Mouse (Mus musculus): ENCODE results near the gene Pstpip1. TPM values are rescaled to one million over a fixed set of nuclear protein-coding genes. Genes with fewer than 3 reads are reported as not detected.
A peak's percentile ranks its signal among the peaks of the same experiment; 100 is the strongest.

Pstpip1 gene
- polyA plus RNA-seq, 1 experiment from 2014 or later: 1.0 TPM

DNA sequence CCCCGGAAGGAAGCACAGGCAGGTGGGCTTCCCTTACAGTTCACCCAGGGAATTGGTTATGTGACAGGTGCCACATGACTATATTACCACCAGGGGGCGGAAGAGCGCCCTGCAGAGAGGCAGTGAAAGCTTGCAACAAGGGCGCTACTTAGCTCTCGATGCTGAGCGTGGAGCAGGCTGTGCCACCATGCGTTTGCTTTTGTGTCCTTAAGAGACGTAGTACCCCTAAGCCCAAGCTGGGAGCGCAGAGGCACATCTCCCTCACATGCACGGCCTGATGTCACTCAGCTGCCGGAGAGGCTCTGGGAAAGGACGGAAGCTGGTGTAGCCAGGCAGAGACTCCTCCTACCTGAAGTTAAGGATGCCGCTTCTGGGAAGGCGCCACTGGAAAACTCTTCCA, 28.8 kb downstream of the Pstpip1 start:
- H3K27ac ChIP-seq (replicated peaks; ENCODE audit: low read depth, low read length): no peak overlapping the region

GRCm38 (mm10) chr9:56119651-56120050, 29.9 kb downstream of the Pstpip1 start:
- Histone ChIP-seq H3K27me3 (ENCODE audit: control insufficient read depth, insufficient read depth, low read length) (no peaks in the 10 kb centered on the region), H3K9ac (replicated peaks; ENCODE audit: low read length) (no peak overlapping the region), H3K9me3 (ENCODE audit: control insufficient read depth, low read length) (no peaks in the 10 kb centered on the region), H3K4me3 (replicated peaks; ENCODE audit: low read depth, low read length) (no peak overlapping the region), H3K4me2 (ENCODE audit: low read length) (no peak overlapping the region), H3K36me3 (ENCODE audit: control insufficient read depth, insufficient read depth, low read length) (no peaks in the 10 kb centered on the region), H3K4me1 (ENCODE audit: control insufficient read depth, insufficient read depth, low read length) (peaks cover 7% of the 10 kb centered on the region; the same call in 1 of the 2 replicates), H3K27ac (replicated peaks; ENCODE audit: low read depth, low read length) (no peak overlapping the region)
- 86% methylated on average over 2 of the region's 2 CpGs for WGBS
- ATAC-seq (ENCODE audit: low FRiP score, low TSS enrichment) (no peak), DNase-seq (no peak)

More for the DNA sequence above, 28.8 kb downstream of the Pstpip1 start:
- Histone ChIP-seq H3K4me3 (replicated peaks; ENCODE audit: low read depth, low read length) (peak overlapping the region; percentile 26), H3K9me3 (ENCODE audit: control insufficient read depth, low read length) (no peaks in the 10 kb centered on the region), H3K36me3 (ENCODE audit: control insufficient read depth, insufficient read depth, low read length) (no peaks in the 10 kb centered on the region), H3K27me3 (ENCODE audit: control insufficient read depth, insufficient read depth, low read length) (no peaks in the 10 kb centered on the region), H3K4me2 (ENCODE audit: low read length) (peak overlapping the region; percentile 61), H3K9ac (replicated peaks; ENCODE audit: low read length) (no peak overlapping the region; the same call in 1 of the 2 replicates), H3K4me1 (ENCODE audit: control insufficient read depth, insufficient read depth, low read length) (peaks cover 7% of the 10 kb centered on the region; the same call in 1 of the 2 replicates)
- WGBS: 2% methylated on average over 14 of the region's 14 CpGs
- DNase-seq: peak; percentile 95
- peak; percentile 46; the same call in 1 of the 2 replicates for ATAC-seq (ENCODE audit: low FRiP score, low TSS enrichment)

DNA sequence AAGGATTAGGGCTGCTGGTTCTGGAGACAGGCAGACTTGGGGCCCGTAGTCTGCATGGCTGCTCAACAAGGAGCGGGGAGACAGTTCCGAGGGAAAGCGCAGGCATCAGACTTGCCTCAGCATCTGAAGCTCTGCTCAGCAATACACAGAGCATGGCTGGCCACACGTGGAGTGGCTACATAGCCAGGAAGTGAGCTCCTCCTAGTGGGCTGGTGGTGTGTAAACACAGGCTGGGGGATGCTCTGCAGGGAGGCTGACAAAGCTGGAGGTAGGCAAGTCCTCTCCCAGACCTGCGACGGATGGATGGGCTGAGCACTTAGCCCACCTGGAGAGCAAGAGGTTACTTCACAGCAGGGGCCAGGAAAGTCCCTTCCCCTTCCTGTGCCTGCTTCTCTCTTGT, 31.3 kb downstream of the Pstpip1 start:
- no peak overlapping the region for H3K4me3 ChIP-seq (replicated peaks; ENCODE audit: low read depth, low read length)
- no peak overlapping the region for H3K27ac ChIP-seq (replicated peaks; ENCODE audit: low read depth, low read length)
- no peaks in the 10 kb centered on the region for H3K27me3 ChIP-seq (ENCODE audit: control insufficient read depth, insufficient read depth, low read length)
- no peaks in the 10 kb centered on the region for H3K36me3 ChIP-seq (ENCODE audit: control insufficient read depth, insufficient read depth, low read length)
- H3K9ac ChIP-seq (replicated peaks; ENCODE audit: low read length): no peak overlapping the region
- DNase-seq (peak; percentile 74), ATAC-seq (ENCODE audit: low FRiP score, low TSS enrichment) (peak; percentile 59; the same call in 1 of the 2 replicates)
- WGBS: 29% methylated on average over 7 of the region's 7 CpGs
- no peaks in the 10 kb centered on the region for H3K9me3 ChIP-seq (ENCODE audit: control insufficient read depth, low read length)
- H3K4me1 ChIP-seq (ENCODE audit: control insufficient read depth, insufficient read depth, low read length): peaks cover 7% of the 10 kb centered on the region; the same call in 1 of the 2 replicates
- no peak overlapping the region for H3K4me2 ChIP-seq (ENCODE audit: low read length)

DNA sequence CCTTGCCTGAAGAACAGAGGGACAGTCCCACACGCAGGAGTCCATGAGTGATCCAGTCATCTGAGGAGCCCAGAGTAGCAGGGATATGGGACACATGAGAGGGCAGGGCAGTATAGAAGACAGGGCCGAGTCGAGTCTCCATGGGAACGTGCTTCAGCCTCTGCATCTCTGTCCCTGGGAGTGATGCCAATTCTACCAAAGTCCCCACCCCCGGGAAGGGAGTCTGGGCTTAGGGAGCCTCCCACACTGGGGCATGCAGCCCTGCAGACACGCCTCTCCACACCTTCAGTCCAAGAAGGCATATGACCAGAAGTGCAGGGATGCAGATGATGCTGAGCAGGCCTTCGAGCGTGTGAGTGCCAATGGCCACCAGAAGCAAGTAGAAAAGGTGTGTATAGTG, 33.2 kb downstream of the Pstpip1 start:
- peaks cover 7% of the 10 kb centered on the region; the same call in 1 of the 2 replicates for H3K4me1 ChIP-seq (ENCODE audit: control insufficient read depth, insufficient read depth, low read length)
- no peaks in the 10 kb centered on the region for H3K9me3 ChIP-seq (ENCODE audit: control insufficient read depth, low read length)
- DNase-seq (peak; percentile 49), ATAC-seq (ENCODE audit: low FRiP score, low TSS enrichment) (0 out of 2 replicates have a peak, but pooled peaks have one; percentile 24)
- H3K36me3 ChIP-seq (ENCODE audit: control insufficient read depth, insufficient read depth, low read length): peaks cover 3% of the 10 kb centered on the region
- no peaks in the 10 kb centered on the region for H3K27me3 ChIP-seq (ENCODE audit: control insufficient read depth, insufficient read depth, low read length)
- H3K4me3 ChIP-seq (replicated peaks; ENCODE audit: low read depth, low read length): no peak overlapping the region
- no peak overlapping the region for H3K27ac ChIP-seq (replicated peaks; ENCODE audit: low read depth, low read length)
- 69% methylated on average over 8 of the region's 8 CpGs for WGBS
- no peak overlapping the region for H3K4me2 ChIP-seq (ENCODE audit: low read length)
- H3K9ac ChIP-seq (replicated peaks; ENCODE audit: low read length): no peak overlapping the region

DNA sequence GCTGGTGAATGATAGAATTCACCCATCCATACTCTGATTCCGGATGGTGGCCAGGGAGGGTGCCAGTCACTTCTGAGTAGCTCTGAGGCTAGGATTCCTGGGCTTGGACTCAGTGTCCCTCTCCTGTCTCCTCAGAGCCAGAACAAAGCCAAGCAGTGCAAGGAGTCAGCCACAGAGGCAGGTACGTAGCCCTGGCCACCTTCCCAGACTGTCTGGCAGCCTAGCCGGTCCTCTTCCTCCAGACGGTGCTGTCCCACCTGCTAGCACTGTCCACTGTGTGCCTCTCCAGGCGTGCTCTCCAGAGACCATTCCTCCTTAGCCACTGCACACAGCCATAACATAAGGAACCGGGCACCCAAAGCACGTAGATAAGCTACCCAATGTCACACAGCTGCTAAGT, 33.9 kb downstream of the Pstpip1 start:
- no peaks in the 10 kb centered on the region for H3K9me3 ChIP-seq (ENCODE audit: control insufficient read depth, low read length)
- DNase-seq: no peak
- H3K36me3 ChIP-seq (ENCODE audit: control insufficient read depth, insufficient read depth, low read length): peaks cover 10% of the 10 kb centered on the region
- H3K4me3 ChIP-seq (replicated peaks; ENCODE audit: low read depth, low read length): no peak overlapping the region
- H3K4me1 ChIP-seq (ENCODE audit: control insufficient read depth, insufficient read depth, low read length): peaks cover 7% of the 10 kb centered on the region; the same call in 1 of the 2 replicates
- ATAC-seq (ENCODE audit: low FRiP score, low TSS enrichment): no peak
- peak overlapping the region; percentile 8; the same call in 1 of the 2 replicates for H3K27ac ChIP-seq (replicated peaks; ENCODE audit: low read depth, low read length)
- no peaks in the 10 kb centered on the region for H3K27me3 ChIP-seq (ENCODE audit: control insufficient read depth, insufficient read depth, low read length)
- WGBS: 87% methylated on average over 7 of the region's 7 CpGs
- no peak overlapping the region for H3K9ac ChIP-seq (replicated peaks; ENCODE audit: low read length)
- H3K4me2 ChIP-seq (ENCODE audit: low read length): no peak overlapping the region

DNA sequence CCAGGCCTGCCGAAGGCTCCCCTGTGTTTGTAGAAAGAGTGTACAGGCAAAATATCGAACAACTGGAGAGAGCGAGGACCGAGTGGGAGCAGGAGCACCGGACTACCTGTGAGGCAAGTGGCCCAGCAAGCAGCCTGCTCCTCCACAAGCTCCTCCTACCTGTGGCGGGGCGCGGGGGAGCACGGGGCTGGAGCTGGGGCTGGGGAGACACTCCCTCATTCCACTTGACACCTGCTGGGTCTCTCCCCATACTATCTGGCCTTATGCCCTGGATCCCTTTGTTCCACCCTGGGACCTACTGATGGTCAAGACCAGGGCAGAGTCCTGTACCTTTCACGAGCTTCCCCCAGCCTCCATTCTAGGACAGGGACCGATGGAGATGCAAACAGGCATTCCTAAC, 34.8 kb downstream of the Pstpip1 start:
- peaks cover 18% of the 10 kb centered on the region for H3K36me3 ChIP-seq (ENCODE audit: control insufficient read depth, insufficient read depth, low read length)
- no peak overlapping the region for H3K27ac ChIP-seq (replicated peaks; ENCODE audit: low read depth, low read length)
- no peaks in the 10 kb centered on the region for H3K9me3 ChIP-seq (ENCODE audit: control insufficient read depth, low read length)
- no peak for ATAC-seq (ENCODE audit: low FRiP score, low TSS enrichment)
- no peak for DNase-seq
- WGBS: 36% methylated on average over 11 of the region's 11 CpGs
- H3K4me2 ChIP-seq (ENCODE audit: low read length): no peak overlapping the region
- no peak overlapping the region for H3K9ac ChIP-seq (replicated peaks; ENCODE audit: low read length)
- H3K4me1 ChIP-seq (ENCODE audit: control insufficient read depth, insufficient read depth, low read length): no peaks in the 10 kb centered on the region
- H3K27me3 ChIP-seq (ENCODE audit: control insufficient read depth, insufficient read depth, low read length): no peaks in the 10 kb centered on the region
- no peak overlapping the region for H3K4me3 ChIP-seq (replicated peaks; ENCODE audit: low read depth, low read length)

- ATAC-seq (ENCODE audit: low FRiP score, low TSS enrichment) (no peak), DNase-seq (no peak)
- H3K36me3 ChIP-seq (ENCODE audit: control insufficient read depth, insufficient read depth, low read length): peaks cover 37% of the 10 kb centered on the region
- no peak overlapping the region for H3K4me2 ChIP-seq (ENCODE audit: low read length)
- no peaks in the 10 kb centered on the region for H3K9me3 ChIP-seq (ENCODE audit: control insufficient read depth, low read length)
- 91% methylated on average over 16 of the region's 16 CpGs for WGBS
- H3K27ac ChIP-seq (replicated peaks; ENCODE audit: low read depth, low read length): no peak overlapping the region
- H3K4me3 ChIP-seq (replicated peaks; ENCODE audit: low read depth, low read length): no peak overlapping the region
- H3K27me3 ChIP-seq (ENCODE audit: control insufficient read depth, insufficient read depth, low read length): no peaks in the 10 kb centered on the region
- no peak overlapping the region for H3K9ac ChIP-seq (replicated peaks; ENCODE audit: low read length)
- H3K4me1 ChIP-seq (ENCODE audit: control insufficient read depth, insufficient read depth, low read length): no peaks in the 10 kb centered on the region
Observed at GRCm38 (mm10) chr9:56126453-56127173, 36.9 kb downstream of the Pstpip1 start.

DNA sequence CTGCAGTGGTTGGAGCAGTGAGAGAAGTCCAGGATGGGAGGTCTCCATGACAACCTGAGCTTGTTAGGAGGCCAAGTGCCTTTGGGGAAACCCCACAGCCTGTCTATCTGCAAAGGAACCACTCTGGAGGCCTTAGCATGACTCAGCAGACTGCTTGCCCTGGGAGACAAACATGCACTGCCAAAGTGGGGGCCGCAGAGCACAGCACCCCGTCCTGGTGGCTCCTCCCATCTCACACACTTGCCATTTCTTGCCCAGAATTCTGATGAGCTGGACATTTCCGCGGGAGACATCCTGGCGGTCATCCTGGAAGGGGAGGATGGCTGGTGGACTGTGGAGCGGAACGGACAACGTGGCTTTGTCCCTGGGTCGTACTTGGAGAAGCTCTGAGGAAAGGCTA, 38.6 kb downstream of the Pstpip1 start:
- H3K4me2 ChIP-seq (ENCODE audit: low read length): no peak overlapping the region

GRCm38 (mm10) chr9:56129951-56130350, 40.2 kb downstream of the Pstpip1 start:
- no peak overlapping the region for H3K4me3 ChIP-seq (replicated peaks; ENCODE audit: low read depth, low read length)
- no peaks in the 10 kb centered on the region for H3K9me3 ChIP-seq (ENCODE audit: control insufficient read depth, low read length)
- H3K27me3 ChIP-seq (ENCODE audit: control insufficient read depth, insufficient read depth, low read length): no peaks in the 10 kb centered on the region
- H3K36me3 ChIP-seq (ENCODE audit: control insufficient read depth, insufficient read depth, low read length): peaks cover 70% of the 10 kb centered on the region
- no peak overlapping the region for H3K4me2 ChIP-seq (ENCODE audit: low read length)
- ATAC-seq (ENCODE audit: low FRiP score, low TSS enrichment) (no peak), DNase-seq (no peak)
- H3K27ac ChIP-seq (replicated peaks; ENCODE audit: low read depth, low read length): no peak overlapping the region
- 94% methylated on average over 3 of the region's 3 CpGs for WGBS
- H3K9ac ChIP-seq (replicated peaks; ENCODE audit: low read length): no peak overlapping the region
- no peaks in the 10 kb centered on the region for H3K4me1 ChIP-seq (ENCODE audit: control insufficient read depth, insufficient read depth, low read length)

More for the DNA sequence above, 38.6 kb downstream of the Pstpip1 start:
- Histone ChIP-seq H3K27me3 (ENCODE audit: control insufficient read depth, insufficient read depth, low read length) (no peaks in the 10 kb centered on the region), H3K36me3 (ENCODE audit: control insufficient read depth, insufficient read depth, low read length) (peaks cover 54% of the 10 kb centered on the region), H3K9me3 (ENCODE audit: control insufficient read depth, low read length) (no peaks in the 10 kb centered on the region), H3K9ac (replicated peaks; ENCODE audit: low read length) (no peak overlapping the region), H3K4me1 (ENCODE audit: control insufficient read depth, insufficient read depth, low read length) (no peaks in the 10 kb centered on the region), H3K27ac (replicated peaks; ENCODE audit: low read depth, low read length) (no peak overlapping the region), H3K4me3 (replicated peaks; ENCODE audit: low read depth, low read length) (no peak overlapping the region)
- ATAC-seq (ENCODE audit: low FRiP score, low TSS enrichment) (no peak), DNase-seq (no peak)
- 78% methylated on average over 9 of the region's 9 CpGs for WGBS

Data from midbrain, embryonic 14.5 days (tissue).